ENCODE assay signal across 26 mouse cellular contexts in the genomic region with DNA sequence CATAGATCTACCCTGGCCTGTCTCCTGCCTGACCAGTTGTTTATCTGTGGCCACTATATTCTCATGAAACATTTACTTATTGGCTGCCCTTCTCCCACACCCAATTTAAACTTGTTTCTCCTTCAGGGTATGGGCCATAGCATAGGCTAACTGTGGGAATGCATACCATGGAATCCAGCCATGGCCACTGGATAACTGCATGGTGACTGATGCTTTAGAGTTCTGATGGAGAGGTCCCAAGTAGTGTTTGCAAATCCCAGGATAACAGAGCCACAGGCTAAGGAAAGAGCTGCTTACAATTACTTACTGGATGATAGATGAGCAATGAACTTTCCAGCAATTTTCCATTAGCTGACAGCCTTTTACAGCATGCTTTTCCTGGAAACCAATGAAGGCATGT.
"Had no signal": no experiment of that assay in that cellular context is flagged by ENCODE, and none has a peak within 500 bp of the region (broad histone marks: within the 10 kb centered on the region; RNA-seq: fewer than 3 reads in every experiment).

No protein-coding gene starts in this region.

- H3K9me3 ChIP-seq: heart, embryonic 10.5 days; heart, embryonic 12.5 days; hindbrain, embryonic 10.5 days; hindbrain, embryonic 12.5 days; intestine, embryonic 15.5 days; limb, embryonic 10.5 days; limb, embryonic 12.5 days had no signal

- H3K4me3 ChIP-seq: gastrocnemius, adult 2 months; heart, embryonic 10.5 days; heart, embryonic 12.5 days; hindbrain, embryonic 10.5 days; hindbrain, embryonic 12.5 days; intestine, embryonic 15.5 days; layer of hippocampus, adult 2 months; left cerebral cortex, adult 2 months; limb, embryonic 10.5 days; limb, embryonic 12.5 days had no signal

- ATAC-seq: hindbrain, embryonic 16.5 days; inflammation-experienced regulatory T-cells, adult 6 months; intestine, embryonic 15.5 days; intestine, postnatal 0 days had no signal

- H3K4me1 ChIP-seq: heart, embryonic 10.5 days; heart, embryonic 12.5 days; hindbrain, embryonic 10.5 days; hindbrain, embryonic 12.5 days; intestine, embryonic 15.5 days; limb, embryonic 10.5 days; limb, embryonic 12.5 days had no signal

- H3K27me3 ChIP-seq: heart, embryonic 12.5 days; hindbrain, embryonic 12.5 days; intestine, embryonic 15.5 days; limb, embryonic 12.5 days had no signal

- H3K9ac ChIP-seq: heart, embryonic 12.5 days; hindbrain, embryonic 12.5 days; hindbrain, embryonic 14.5 days; intestine, embryonic 15.5 days; limb, embryonic 12.5 days had no signal

- DNase-seq: gastrocnemius, adult 2 months; gastrocnemius, postnatal 10 days; gastrocnemius, postnatal 25 days; heart, adult 18-20 months; heart, postnatal 10 days; heart, postnatal 4 days; kidney, adult 18-20 months; kidney, adult 8-10 months; kidney, postnatal 10 days; kidney, postnatal 25 days; kidney, postnatal 4 days; liver had no signal

- H3K36me3 ChIP-seq: heart, embryonic 10.5 days; heart, embryonic 12.5 days; hindbrain, embryonic 10.5 days; hindbrain, embryonic 12.5 days; intestine, embryonic 15.5 days; limb, embryonic 10.5 days; limb, embryonic 12.5 days had no signal

- H3K4me2 ChIP-seq: heart, embryonic 12.5 days; hindbrain, embryonic 12.5 days; hindbrain, embryonic 14.5 days; intestine, embryonic 15.5 days; limb, embryonic 12.5 days; liver, embryonic 11.5 days had no signal

- H3K27ac ChIP-seq: gastrocnemius, adult 2 months; heart, embryonic 10.5 days; hindbrain, embryonic 10.5 days; hindbrain, embryonic 12.5 days; hindbrain, embryonic 14.5 days; intestine, embryonic 15.5 days; layer of hippocampus, adult 2 months; left cerebral cortex, adult 2 months; limb, embryonic 10.5 days; limb, embryonic 12.5 days had no signal
